Mouse (Mus musculus) heart, adult 2 months (tissue): ENCODE data around the gene B3gnt2. TPM values are rescaled to one million over a fixed set of nuclear protein-coding genes. Genes with fewer than 3 reads are reported as not detected.
A peak's percentile ranks its signal among the peaks of the same experiment; 100 is the strongest.

Experiments
- DNase-seq, 2 experiments: peaks; one replicate each; pipeline ENCODE4 v3.0.0; 2021
- H3K27ac ChIP-seq: fragments of 200-600 bp; 2 replicates; pipeline ENCODE4 v1.8.1; 2022
- H3K27me3 ChIP-seq: fragments of 200-500 bp; 2 replicates; pipeline ENCODE4 v1.6.1; 2012; ENCODE audit warnings: mild to moderate bottlenecking, low read length, inconsistent platforms, mixed read lengths; ENCODE audit not compliant: control insufficient read depth, insufficient read depth
- H3K36me3 ChIP-seq: fragments of 200-500 bp; 2 replicates; pipeline ENCODE4 v1.6.1; 2012; ENCODE audit warnings: low read length, inconsistent platforms; ENCODE audit not compliant: control insufficient read depth, insufficient read depth
- H3K4me1 ChIP-seq: fragments of 200-500 bp; 2 replicates; pipeline ENCODE4 v1.6.1; 2011; ENCODE audit warnings: low read length; ENCODE audit not compliant: control insufficient read depth, insufficient read depth
- H3K4me3 ChIP-seq: fragments of 200-600 bp; 2 replicates; pipeline ENCODE4 v1.8.1; 2022
- H3K79me2 ChIP-seq: fragments of 200-500 bp; replicated peaks from 2 replicates; pipeline ENCODE4 v1.6.1; 2012; ENCODE audit warnings: mild to moderate bottlenecking, inconsistent platforms, low read length, moderate library complexity, mixed read lengths; ENCODE audit not compliant: control insufficient read depth, insufficient read depth
- H3K9ac ChIP-seq: fragments of 200-500 bp; 2 replicates; pipeline ENCODE4 v1.6.1; 2012; ENCODE audit warnings: low read depth, mild to moderate bottlenecking, control low read depth, inconsistent platforms, low read length, mixed read lengths
- CTCF ChIP-seq: fragments of 200-600 bp; IDR thresholded peaks from 2 replicates; pipeline ENCODE4 v1.8.1; 2022; ENCODE audit warnings: antibody characterized with exemption, mild to moderate bottlenecking, moderate library complexity
- EP300 ChIP-seq: fragments of 200-500 bp; IDR thresholded peaks from 2 replicates; pipeline ENCODE4 v1.6.1; 2011; ENCODE audit warnings: low read depth, low read length, control low read depth; ENCODE audit not compliant: insufficient read depth
- POLR2A ChIP-seq: fragments of 200-500 bp; IDR thresholded peaks from 2 replicates; pipeline ENCODE4 v1.6.1; 2011; ENCODE audit warnings: mild to moderate bottlenecking, low read depth, low read length, control low read depth; ENCODE audit not compliant: insufficient read depth
- WGBS: fragments of 180-500 bp; shearing (Covaris S2); methylation state at CpG from one replicate; pipeline ENCODE4 v1.1.7; 2018; 5-methylcytosine and 5-hydroxymethylcytosine counted together
- intact Hi-C: fragments of 180-260 bp; cut with DNase I; formaldehyde crosslinking; loops from one replicate; pipeline ENCODE4 v1.15.1; 2025
- polyA plus RNA-seq: library from polyadenylated mRNA; depleted of rRNA; stranded (reverse); fragments of >200 nt; gene quantifications from 2 replicates; pipeline ENCODE4 v1.2.3, GENCODE M21; 2012; rRNA removed
- total RNA-seq, 2 experiments: library from RNA; stranded (reverse); gene quantifications; 2 replicates each; pipeline ENCODE4 v1.2.3; 2021

Gene B3gnt2
- total and polyA plus RNA-seq, 3 experiments, result 3.5 to 6.2 (median 5.7) TPM

- H3K36me3 ChIP-seq, result no peaks in the 10 kb centered on the region
- WGBS, result 65% methylated on average over 2 of the region's 2 CpGs
- no peaks in the 10 kb centered on the region for H3K4me1 ChIP-seq
- H3K4me3 ChIP-seq, result no peak overlapping the region
- H3K27ac ChIP-seq, result no peak overlapping the region
- TF ChIP-seq CTCF, result no peak
- no peak for DNase-seq
- no peak overlapping the region for H3K9ac ChIP-seq
- intact Hi-C loops, result no loop called here
- H3K79me2 ChIP-seq, result no peaks in the 10 kb centered on the region
- no peaks in the 10 kb centered on the region for H3K27me3 ChIP-seq
Observed at GRCm38 (mm10) chr11:22720096-22720495, 140.7 kb downstream of the B3gnt2 start.

- Histone ChIP-seq H3K9ac (no peak overlapping the region), H3K4me1 (no peaks in the 10 kb centered on the region), H3K27ac (no peak overlapping the region), H3K27me3 (no peaks in the 10 kb centered on the region), H3K79me2 (no peaks in the 10 kb centered on the region), H3K4me3 (no peak overlapping the region), H3K36me3 (no peaks in the 10 kb centered on the region)
- DNase-seq, result no peak
- no peak for TF ChIP-seq EP300
- TF ChIP-seq POLR2A, result no peak
- TF ChIP-seq CTCF, result no peak
- WGBS, result 37% methylated on average over 4 of the region's 4 CpGs
- intact Hi-C loops, result no loop called here
Observed at GRCm38 (mm10) chr11:22719570-22719969, 141.2 kb downstream of the B3gnt2 start.

GRCm38 (mm10) chr11:22718036-22718435, 142.7 kb downstream of the B3gnt2 start:
- no peak overlapping the region for H3K9ac ChIP-seq
- no peaks in the 10 kb centered on the region for H3K36me3 ChIP-seq
- no peak overlapping the region for H3K27ac ChIP-seq
- 80% methylated on average over 7 of the region's 7 CpGs for WGBS
- no peaks in the 10 kb centered on the region for H3K27me3 ChIP-seq
- no peak for DNase-seq
- intact Hi-C loops, result no loop called here
- no peaks in the 10 kb centered on the region for H3K79me2 ChIP-seq
- no peak for TF ChIP-seq EP300
- no peak for TF ChIP-seq POLR2A
- no peak for TF ChIP-seq CTCF
- H3K4me1 ChIP-seq, result no peaks in the 10 kb centered on the region
- H3K4me3 ChIP-seq, result no peak overlapping the region

- TF ChIP-seq POLR2A (no peak), CTCF (no peak), EP300 (no peak)
- H3K4me1 ChIP-seq, result no peaks in the 10 kb centered on the region
- intact Hi-C loops, result loop anchor here (5.0 kb wide), 1 partner anchor 151 kb away; the partner anchor contains the start of gene B3gnt2
- no peaks in the 10 kb centered on the region for H3K79me2 ChIP-seq
- no peak overlapping the region for H3K9ac ChIP-seq
- no peaks in the 10 kb centered on the region for H3K36me3 ChIP-seq
- H3K4me3 ChIP-seq, result no peak overlapping the region
- 90% methylated on average over 3 of the region's 3 CpGs for WGBS
- no peak overlapping the region for H3K27ac ChIP-seq
- no peaks in the 10 kb centered on the region for H3K27me3 ChIP-seq
- no peak for DNase-seq
Observed at GRCm38 (mm10) chr11:22711327-22711726, 149.4 kb downstream of the B3gnt2 start.

- Histone ChIP-seq H3K4me1 (no peaks in the 10 kb centered on the region), H3K9ac (no peak overlapping the region), H3K4me3 (no peak overlapping the region), H3K27ac (no peak overlapping the region), H3K27me3 (no peaks in the 10 kb centered on the region), H3K36me3 (no peaks in the 10 kb centered on the region), H3K79me2 (no peaks in the 10 kb centered on the region)
- no peak for DNase-seq
- TF ChIP-seq POLR2A (no peak), CTCF (peak; percentile 67), EP300 (0 out of 2 replicates have a peak, but pooled peaks have one; percentile 23)
- intact Hi-C loops, result loop anchor here (5.0 kb wide), 1 partner anchor 152 kb away; the partner anchor contains the start of gene B3gnt2
- WGBS, result 92% methylated on average over 2 of the region's 2 CpGs
Observed at GRCm38 (mm10) chr11:22710596-22710995, 150.2 kb downstream of the B3gnt2 start.

Other genes with a start within 250 kb of the B3gnt2 start
- 10 to 100 TPM; 15.1 to 22.0 TPM for gene Zrsr1, start 111.0 kb upstream of the B3gnt2 start, total RNA-seq
- 4.6 and 7.2 TPM in 2 replicates for gene Zrsr1, start 111.0 kb upstream of the B3gnt2 start, polyA plus RNA-seq
- gene Gm28048, start 121.1 kb upstream of the B3gnt2 start, total RNA-seq, result 1 to 10 TPM; 5.2 to 7.0 TPM
- 2.1 and 8.3 TPM in 2 replicates for gene Gm28048, start 121.1 kb upstream of the B3gnt2 start, polyA plus RNA-seq
- 100 to 1,000 TPM; 138 to 158 TPM for gene Commd1, start 121.4 kb upstream of the B3gnt2 start, total RNA-seq
- 26.7 and 40.1 TPM in 2 replicates for gene Commd1, start 121.4 kb upstream of the B3gnt2 start, polyA plus RNA-seq
- 100 to 1,000 TPM; 114 to 129 TPM for gene Cct4, start 129.6 kb upstream of the B3gnt2 start, total RNA-seq
- gene Cct4, start 129.6 kb upstream of the B3gnt2 start, polyA plus RNA-seq, result 54.2 and 72.3 TPM in 2 replicates
- gene Fam161a, start 146.6 kb upstream of the B3gnt2 start, total RNA-seq, result 1 to 10 TPM; 1.9 to 2.3 TPM
- 1.2 and 1.3 TPM in 2 replicates for gene Fam161a, start 146.6 kb upstream of the B3gnt2 start, polyA plus RNA-seq